Mouse (Mus musculus): ENCODE data around the gene C530008M17Rik.

DNA sequence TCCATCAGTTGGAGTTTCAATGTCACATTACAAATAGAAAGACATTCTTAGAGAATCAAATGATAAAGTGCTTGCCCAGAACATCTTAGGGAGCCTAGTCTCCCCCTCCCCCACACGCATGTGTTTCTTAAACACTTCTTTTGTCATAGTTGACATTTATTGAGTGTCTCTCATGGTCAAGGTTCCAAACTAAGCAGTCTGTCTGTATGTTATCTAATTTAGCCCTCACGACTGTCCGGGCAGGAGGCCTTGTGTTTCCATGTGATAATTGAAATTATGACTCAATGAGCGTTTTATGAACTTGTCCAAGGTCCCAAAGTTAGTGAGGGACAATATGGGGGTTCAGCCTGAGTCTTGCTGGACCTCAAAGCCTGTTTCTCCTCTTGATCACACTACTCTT is 5.0 kb downstream of the C530008M17Rik start:
- no peak for TF ChIP-seq USF1 (IDR thresholded peaks at IDR 0.05; ENCODE audit: low read depth, low read length)
- no peak for TF ChIP-seq MAX (IDR thresholded peaks at IDR 0.05; ENCODE audit: low read length)
- no peak for TF ChIP-seq POLR2A (IDR thresholded peaks at IDR 0.05; ENCODE audit: low read depth, low read length)
- TF ChIP-seq MAFK (IDR thresholded peaks at IDR 0.05; ENCODE audit: insufficient replicate concordance, low read length), result no peak
- no peak for TF ChIP-seq EP300 (IDR thresholded peaks at IDR 0.05; ENCODE audit: low read length)
- no peak for TF ChIP-seq JUND (conservative IDR thresholded peaks at IDR 0.05; ENCODE audit: low read depth, low read length)

All from CH12.LX (cell line).